In the genomic region with DNA sequence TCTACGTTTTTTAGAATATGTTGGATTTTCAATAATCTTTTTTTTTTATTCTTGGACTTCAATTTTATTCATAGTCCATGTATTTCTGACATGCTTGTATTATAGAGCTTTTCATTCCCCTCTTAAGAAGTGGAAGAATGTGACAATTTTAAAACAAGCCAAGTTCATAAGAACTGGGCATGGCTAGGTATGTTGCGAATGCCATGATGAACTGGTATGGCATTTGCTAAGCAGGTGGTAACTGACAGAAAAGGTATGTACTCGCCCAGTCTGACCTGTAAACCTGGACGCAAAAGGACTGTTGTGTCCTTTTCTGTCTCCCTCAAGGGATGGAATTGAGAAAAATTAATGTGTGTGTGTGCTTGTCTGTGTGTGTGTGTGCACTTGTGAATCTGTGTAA, we compare ENCODE assay signal across 28 mouse cellular contexts.
"Had no signal": no experiment of that assay in that cellular context is flagged by ENCODE, and none has a peak within 500 bp of the region (broad histone marks: within the 10 kb centered on the region; RNA-seq: fewer than 3 reads in every experiment).

No protein-coding gene starts in this region.

- H3K27ac ChIP-seq: embryonic facial prominence, embryonic 10.5 days; embryonic facial prominence, embryonic 12.5 days; embryonic facial prominence, embryonic 13.5 days; embryonic facial prominence, embryonic 15.5 days; forebrain, embryonic 10.5 days; forebrain, embryonic 12.5 days; forebrain, embryonic 13.5 days; forebrain, embryonic 15.5 days; gastrocnemius, adult 2 months; heart, adult 2 months had no signal

- ATAC-seq: forebrain, embryonic 13.5 days; forebrain, embryonic 14.5 days; forebrain, embryonic 15.5 days; forebrain, embryonic 16.5 days; forebrain, postnatal 0 days had no signal

- DNase-seq: cerebellum, adult 2 months; cerebellum, adult 8-10 months; cerebellum, adult 9-10 months; cerebellum, adult 9-11 months; cerebellum, postnatal 10 days; cerebellum, postnatal 14 days; cerebellum, postnatal 25 days; cerebellum, postnatal 36 days; forebrain, postnatal 0 days; gastrocnemius, adult 2 months; gastrocnemius, postnatal 10 days; gastrocnemius, postnatal 14 days; gastrocnemius, postnatal 25 days; gastrocnemius, postnatal 36 days; heart, adult 11 months; heart, adult 18-20 months; heart, adult 2 months had no signal

- H3K9me3 ChIP-seq: embryonic facial prominence, embryonic 12.5 days; embryonic facial prominence, embryonic 13.5 days; embryonic facial prominence, embryonic 15.5 days; forebrain, embryonic 10.5 days; forebrain, embryonic 12.5 days; forebrain, embryonic 13.5 days; forebrain, embryonic 15.5 days had no signal

- H3K4me2 ChIP-seq: embryonic facial prominence, embryonic 12.5 days; embryonic facial prominence, embryonic 13.5 days; embryonic facial prominence, embryonic 15.5 days; forebrain, embryonic 12.5 days; forebrain, embryonic 13.5 days; forebrain, embryonic 15.5 days had no signal

- H3K4me3 ChIP-seq: embryonic facial prominence, embryonic 10.5 days; embryonic facial prominence, embryonic 12.5 days; embryonic facial prominence, embryonic 13.5 days; embryonic facial prominence, embryonic 15.5 days; erythroblast, embryonic 14.5 days; forebrain, embryonic 10.5 days; forebrain, embryonic 12.5 days; forebrain, embryonic 13.5 days; forebrain, embryonic 15.5 days; gastrocnemius, adult 2 months; heart, adult 2 months had no signal

- H3K27me3 ChIP-seq: embryonic facial prominence, embryonic 12.5 days; embryonic facial prominence, embryonic 13.5 days; embryonic facial prominence, embryonic 15.5 days; forebrain, embryonic 13.5 days; forebrain, embryonic 15.5 days had no signal

- H3K9ac ChIP-seq: embryonic facial prominence, embryonic 12.5 days; embryonic facial prominence, embryonic 13.5 days; embryonic facial prominence, embryonic 15.5 days; forebrain, embryonic 12.5 days; forebrain, embryonic 13.5 days; forebrain, embryonic 15.5 days; forebrain, postnatal 0 days had no signal

- H3K36me3 ChIP-seq: embryonic facial prominence, embryonic 12.5 days; embryonic facial prominence, embryonic 15.5 days; forebrain, embryonic 12.5 days; forebrain, embryonic 15.5 days had no signal
